Mouse (Mus musculus): Measurements from ENCODE around the gene Smyd4.

The Smyd4 gene

GRCm38 (mm10) chr11:75452812-75453557, 104.8 kb downstream of the Smyd4 start:
- DNase-seq (ENCODE audit: low spot score in 2 of 2): no peak

DNA sequence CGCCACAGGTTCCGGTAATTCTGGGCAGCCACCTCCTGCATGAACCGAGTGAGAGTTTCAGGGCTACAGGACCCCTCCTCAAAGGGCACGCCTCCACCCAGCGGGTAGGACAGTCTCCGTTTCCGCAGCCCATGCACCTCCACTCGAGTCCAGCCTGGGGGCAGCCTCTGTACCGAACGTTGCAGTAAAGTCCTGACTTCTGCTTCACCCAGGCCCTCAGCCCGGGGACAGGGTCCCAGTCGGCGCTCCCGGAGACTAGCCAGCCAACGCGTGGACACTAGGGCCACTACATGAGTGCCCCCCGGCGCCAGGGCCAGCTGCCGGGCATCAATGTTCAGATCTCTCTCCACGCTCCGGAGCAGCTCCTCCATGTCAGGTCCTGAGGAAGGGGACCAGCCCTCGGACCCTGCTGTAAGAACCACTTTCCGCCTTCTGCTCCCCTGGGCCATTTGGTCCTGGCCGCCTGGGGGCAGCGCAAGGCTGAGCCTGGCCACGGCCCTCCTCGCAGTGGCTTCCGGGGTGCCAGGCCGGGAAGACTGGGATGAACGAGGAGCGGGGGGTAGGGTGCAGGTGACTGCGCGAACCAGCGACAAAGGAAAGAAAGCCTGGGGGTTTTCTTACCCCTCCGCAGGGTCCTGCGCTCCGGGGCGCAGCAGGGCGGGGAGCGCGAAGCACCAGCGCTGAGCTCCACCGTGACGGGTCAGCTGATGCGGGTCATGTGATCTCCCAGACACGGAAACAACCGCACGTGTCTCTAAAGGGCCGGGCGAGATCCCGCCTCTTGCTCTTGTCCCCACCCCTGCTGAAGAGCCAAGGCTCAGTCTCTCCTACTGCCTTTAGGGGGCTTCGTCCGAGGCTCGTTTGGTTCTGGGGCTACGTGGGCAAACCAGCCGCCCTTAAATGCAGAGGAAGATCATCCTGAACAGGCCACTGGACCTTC, 106.0 kb downstream of the Smyd4 start, which contains the start of gene Wdr81:
Wdr81 (minus strand) TSS at position 727 of the 940 bp plus-strand sequence.
- peak; percentile 87 to 92 for DNase-seq (ENCODE audit: low spot score in 2 of 2)

Data from right cerebral cortex, adult 2 months (tissue).